Mouse (Mus musculus) hindbrain, embryonic 13.5 days (tissue): ENCODE data around the gene Pdcd10. TPM values are rescaled to one million over a fixed set of nuclear protein-coding genes. Genes with fewer than 3 reads are reported as not detected.

Experiments used
- polyA plus RNA-seq: library from polyadenylated mRNA; unstranded; fragments of >200 nt; fragmentation: Nextera tagmentation; extraction: Ambion mirVana; gene quantifications from 2 replicates; pipeline ENCODE4 v1.2.1, GENCODE M21; 2015

The Pdcd10 gene
- polyA plus RNA-seq, 1 experiment from 2014 or later = 85.8 TPM

Other genes starting within 250 kb of the Pdcd10 start
- 0.12 TPM in 1 of 2 replicates, not detected in the other for gene Wdr49, start 74.7 kb downstream of the Pdcd10 start, polyA plus RNA-seq
- gene Serpini1, start 691 bp upstream of the Pdcd10 start, polyA plus RNA-seq = 128 and 131 TPM in 2 replicates
- gene Gm29133, start 191.3 kb upstream of the Pdcd10 start, polyA plus RNA-seq = not detected in 2 replicates